Mouse (Mus musculus) layer of hippocampus, postnatal 14 days (tissue): ENCODE results near the gene BC030499. TPM values are rescaled to one million over a fixed set of nuclear protein-coding genes. Genes with fewer than 3 reads are reported as not detected.
A peak's percentile ranks its signal among the peaks of the same experiment; 100 is the strongest.

Source experiments
- DNase-seq, 2 experiments: peaks; one replicate each; pipeline ENCODE4 v3.0.0; 2021 to 2022; ENCODE audit warnings: low spot score in 2 of 2, mixed read lengths in 1 of 2
- total RNA-seq, 2 experiments: library from RNA; stranded (reverse); gene quantifications; 2 replicates each; pipeline ENCODE4 v1.2.3; 2021

Gene BC030499
- total RNA-seq, 2 experiments from 2014 or later, result 1.4 to 2.6 TPM

DNA sequence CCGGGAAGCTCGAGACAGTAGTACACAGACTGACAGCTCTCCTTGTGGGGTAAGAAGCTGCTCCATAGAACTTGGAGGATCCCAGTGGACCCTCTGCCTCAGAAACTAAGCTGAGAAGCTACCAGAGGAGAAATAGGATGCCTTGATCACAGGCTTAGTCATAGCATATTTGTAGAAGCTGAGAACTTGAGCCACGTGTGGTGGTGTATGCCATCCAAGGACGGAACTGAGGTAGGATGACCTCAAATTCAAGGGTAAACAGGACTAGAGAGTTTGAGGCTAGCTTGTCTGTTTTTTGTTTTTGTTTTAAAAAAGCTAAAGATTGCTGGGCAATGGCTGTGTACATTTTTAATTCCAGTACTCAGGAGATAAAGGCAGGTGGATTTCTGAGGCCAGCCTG lies 14.6 kb downstream of the BC030499 start:
- DNase-seq, result no peak

- DNase-seq, result no peak
Observed at GRCm38 (mm10) chr11:78310861-78311511, 20.3 kb downstream of the BC030499 start.

DNA sequence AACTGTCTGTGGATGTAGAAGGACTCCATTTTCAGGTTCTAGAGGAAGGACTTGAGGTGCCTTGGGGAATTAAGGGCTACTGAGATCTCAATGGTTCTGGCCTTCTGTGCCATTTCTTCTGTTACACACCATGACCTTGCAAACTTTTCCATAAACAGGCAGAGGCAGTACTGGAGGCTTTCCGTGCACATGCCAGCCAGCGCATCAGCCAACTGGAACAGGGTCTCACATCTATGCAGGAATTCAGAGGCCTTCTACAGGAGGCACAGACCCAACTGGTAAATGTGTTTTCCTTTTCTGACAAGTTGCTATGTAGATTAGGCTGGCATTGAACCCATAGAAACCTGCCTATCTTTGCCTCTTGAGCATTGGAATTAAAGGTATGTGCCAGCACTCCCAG lies 23.0 kb downstream of the BC030499 start:
- no peak for DNase-seq

DNA sequence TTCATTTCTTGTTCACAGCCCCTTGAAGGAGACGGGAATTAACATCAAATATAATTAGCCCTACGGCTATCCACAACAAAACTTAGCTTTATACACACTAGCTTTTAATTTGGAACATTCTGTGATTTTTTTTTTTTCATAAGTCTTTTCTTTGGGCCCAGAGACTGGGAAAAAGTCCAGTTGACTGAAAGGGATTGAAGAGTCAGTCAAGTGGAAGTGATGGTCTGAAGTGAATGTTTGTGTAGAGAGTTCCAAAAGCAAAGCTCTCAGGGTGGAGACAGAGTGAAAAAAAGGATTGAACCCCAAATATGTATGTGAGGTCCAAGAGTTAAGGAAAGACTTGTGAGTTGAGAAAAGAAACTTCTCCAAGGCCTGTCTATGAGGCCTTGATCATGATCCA lies 27.8 kb downstream of the BC030499 start:
- DNase-seq, result peak in 1 of 2 experiments; percentile 48

DNA sequence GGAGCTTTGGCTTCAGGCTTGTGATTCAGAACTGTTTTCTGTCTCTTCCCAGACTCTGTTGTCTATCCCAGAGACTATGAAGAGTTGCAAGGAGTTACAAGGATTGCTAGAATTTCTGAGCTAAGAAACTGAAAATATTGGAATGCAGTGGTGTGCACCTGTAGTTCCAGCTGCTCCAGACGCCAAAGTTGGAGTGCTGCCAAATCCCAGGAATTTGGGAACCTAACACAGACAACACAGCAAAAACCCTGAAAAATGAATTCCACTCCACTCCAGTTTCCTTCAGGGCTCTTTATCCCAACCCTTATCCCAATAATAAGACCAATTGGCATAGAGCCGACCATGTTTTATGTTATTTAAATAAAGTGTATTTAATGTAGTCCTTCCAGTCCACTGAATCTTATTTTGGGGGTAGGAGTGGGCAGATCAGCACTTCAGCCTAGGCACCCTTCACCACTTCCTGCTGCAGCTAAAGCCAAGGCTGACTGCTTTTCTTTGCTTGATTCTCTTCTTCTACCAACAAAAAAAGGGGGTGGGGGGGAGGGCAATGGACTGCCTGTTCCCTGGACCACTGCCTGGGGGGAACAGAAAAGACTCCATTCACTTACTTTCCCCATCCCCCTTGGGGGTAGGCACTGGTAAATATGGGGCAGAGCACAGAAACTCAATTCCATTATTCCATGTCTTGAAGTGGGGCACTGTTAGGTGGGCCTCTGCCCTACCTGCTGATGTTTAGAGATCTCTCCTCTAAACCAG lies 31.6 kb downstream of the BC030499 start:
- DNase-seq, result peak; percentile 52 to 79

- DNase-seq, result peak; percentile 63 to 82
Observed at GRCm38 (mm10) chr11:78322860-78323259, 32.2 kb downstream of the BC030499 start, which contains the start of gene Aldoc. TSS of gene Aldoc (plus strand) at chr11:78322968.

GRCm38 (mm10) chr11:78324000-78324785 lies 33.6 kb downstream of the BC030499 start:
- DNase-seq, result peak in 1 of 2 experiments; percentile 73

GRCm38 (mm10) chr11:78324965-78325364 lies 34.3 kb downstream of the BC030499 start:
- DNase-seq, result no peak

- DNase-seq, result no peak
Observed at GRCm38 (mm10) chr11:78327215-78327614, 36.6 kb downstream of the BC030499 start.

DNA sequence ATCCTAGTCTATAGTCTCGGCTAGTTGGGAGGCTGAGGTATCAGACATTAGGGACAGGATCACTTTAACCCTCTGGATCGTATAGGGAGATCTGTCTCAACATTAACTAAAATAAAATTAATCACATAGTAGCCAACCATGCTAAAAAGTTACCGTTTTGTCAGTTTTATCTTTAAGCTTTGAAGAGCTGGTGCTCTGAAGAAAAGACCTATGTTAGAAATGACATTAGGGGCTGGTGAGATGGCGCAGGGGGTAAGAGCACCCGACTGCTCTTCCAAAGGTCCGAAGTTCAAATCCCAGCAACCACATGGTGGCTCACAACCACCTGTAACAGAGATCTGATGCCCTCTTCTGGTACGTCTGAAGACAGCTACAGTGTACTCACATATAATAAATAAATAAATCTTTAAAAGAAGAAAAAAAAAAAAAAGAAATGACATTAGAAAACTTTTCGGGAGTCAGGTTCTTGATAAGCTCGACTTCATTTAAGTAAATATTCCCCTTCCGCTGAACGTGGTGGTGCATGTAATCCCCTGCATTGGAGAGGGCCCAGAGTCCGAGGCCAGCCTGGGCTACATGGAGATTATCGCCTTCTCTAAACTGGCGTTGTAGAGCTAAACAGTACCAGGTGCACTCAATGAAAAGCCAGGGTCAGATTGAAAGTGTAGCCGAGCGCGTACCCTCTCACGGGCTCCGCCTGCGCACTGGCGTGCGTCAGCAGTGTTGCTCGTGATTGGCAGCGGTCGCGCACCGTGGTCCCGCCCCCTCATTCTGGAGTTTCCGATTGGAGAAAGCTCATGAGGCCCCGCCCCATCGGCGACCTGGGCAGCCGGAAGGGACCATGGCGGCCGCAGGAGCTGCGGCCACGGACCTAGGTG lies 37.2 kb downstream of the BC030499 start, which contains the start of gene Pigs:
Gene Pigs, plus strand, starts transcription at position 782 of the 878 bp plus-strand sequence.
- peak; percentile 93 to 97 for DNase-seq

DNA sequence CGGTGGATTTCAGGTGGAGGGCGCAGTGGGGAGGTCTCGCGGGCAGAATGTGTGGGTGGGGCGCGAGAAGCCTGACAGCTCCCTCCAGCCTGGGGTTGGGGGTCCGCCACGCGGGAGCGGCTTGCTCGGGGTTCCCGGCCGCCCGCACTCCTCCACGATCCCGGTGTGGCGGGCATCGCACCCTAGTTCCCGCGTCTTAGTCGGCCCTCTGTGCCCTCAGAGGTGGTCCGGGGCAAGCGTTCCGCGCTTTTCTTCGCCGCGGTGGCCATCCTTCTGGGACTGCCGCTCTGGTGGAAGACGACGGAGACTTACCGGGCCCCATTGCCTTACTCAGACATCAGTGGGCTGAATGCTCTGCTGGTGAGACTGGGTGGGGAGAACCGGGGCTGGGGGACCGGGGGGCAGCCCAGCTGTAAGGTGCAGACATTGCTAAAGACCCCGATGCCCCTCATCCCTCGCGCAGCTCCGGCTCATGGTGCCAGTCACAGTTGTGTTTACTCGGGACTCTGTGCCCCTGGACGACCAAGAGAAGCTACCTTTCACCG lies 37.9 kb downstream of the BC030499 start:
- DNase-seq, result no peak

DNA sequence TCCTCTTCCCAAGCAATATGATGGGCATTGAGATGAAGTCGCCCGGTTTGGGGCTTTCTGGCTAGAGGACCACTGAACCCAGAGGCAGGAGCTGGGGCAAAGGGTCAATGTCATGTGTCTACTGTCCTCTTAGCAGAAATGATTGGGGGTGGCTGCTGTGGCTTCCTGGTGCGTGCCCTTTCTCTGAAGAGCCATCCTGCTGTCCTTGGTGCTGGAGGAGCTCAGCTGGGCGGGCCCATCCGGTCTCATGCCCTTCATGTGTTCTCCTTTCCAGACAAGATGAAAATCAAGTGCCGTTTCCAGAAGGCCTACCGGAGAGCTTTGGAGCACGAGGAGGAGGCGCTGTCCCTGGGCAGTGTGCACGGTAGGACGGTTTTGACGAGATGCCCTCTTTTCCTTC lies 42.0 kb downstream of the BC030499 start:
- DNase-seq, result no peak

DNA sequence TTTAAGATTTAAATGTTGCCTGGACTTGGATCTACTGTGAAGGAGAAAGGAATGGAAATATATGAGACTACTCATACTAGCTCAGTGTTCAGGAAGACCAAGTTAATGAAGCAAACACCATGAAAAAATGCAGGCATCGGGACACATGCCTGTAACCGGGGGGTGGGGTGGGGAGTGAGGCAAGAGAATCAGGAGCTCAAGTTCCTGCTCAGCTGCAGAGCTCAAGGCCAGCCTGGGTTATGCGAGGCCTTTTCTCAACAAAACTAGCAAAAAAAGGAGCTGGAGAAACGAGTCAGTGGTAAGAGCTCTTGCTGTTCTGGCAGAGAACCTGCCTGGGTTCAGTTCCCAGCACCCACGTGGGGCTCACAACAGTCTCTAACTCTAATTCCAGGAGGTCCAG lies 43.4 kb downstream of the BC030499 start:
- DNase-seq, result no peak

GRCm38 (mm10) chr11:78337040-78337439 lies 46.4 kb downstream of the BC030499 start:
- no peak for DNase-seq

- DNase-seq, result no peak
Observed at GRCm38 (mm10) chr11:78341702-78342101, 51.1 kb downstream of the BC030499 start.

- peak; percentile 59 to 73 for DNase-seq
Observed at GRCm38 (mm10) chr11:78343381-78344327, 53.0 kb downstream of the BC030499 start, which contains the start of gene Unc119. TSS of gene Unc119 (plus strand) at chr11:78343482.

DNA sequence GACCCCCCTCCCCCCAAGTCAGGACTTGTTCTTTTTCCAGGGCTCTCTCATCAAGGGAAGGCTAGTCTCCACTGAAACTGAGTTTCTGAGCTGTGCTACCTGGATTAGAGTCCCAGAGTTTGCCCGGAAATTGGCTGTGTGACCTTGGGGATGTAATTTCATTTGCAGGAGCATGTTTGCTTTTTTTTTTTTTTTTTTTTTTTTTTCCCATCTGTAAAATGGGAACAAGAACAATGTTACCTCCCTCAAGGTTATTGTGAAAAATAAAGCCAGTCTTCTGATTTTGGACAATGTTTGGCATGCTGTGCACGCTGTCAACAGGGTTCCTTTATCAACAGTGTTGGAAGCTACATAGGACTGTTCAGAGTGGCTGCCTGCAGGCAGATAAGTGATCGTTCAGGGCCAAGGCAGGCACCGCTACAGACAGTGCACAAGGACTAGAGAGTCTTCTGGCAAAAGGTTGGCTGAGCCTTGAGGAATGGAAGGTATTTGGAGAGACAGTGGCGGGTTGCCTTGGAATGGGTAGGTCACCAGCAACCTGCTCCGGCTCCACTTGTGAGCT lies 53.8 kb downstream of the BC030499 start:
- no peak for DNase-seq

- DNase-seq, result no peak
Observed at GRCm38 (mm10) chr11:78344890-78345715, 54.5 kb downstream of the BC030499 start.
